Mouse (Mus musculus): ENCODE results near the gene Slc25a40. TPM values are rescaled to one million over a fixed set of nuclear protein-coding genes. Genes with fewer than 3 reads are reported as not detected.

The Slc25a40 gene
- 18.8 TPM for polyA plus RNA-seq (2021)

GRCm38 (mm10) chr5:8422157-8422931, at the start of gene Slc25a40, which contains the start of gene Dbf4:
Gene Slc25a40, plus strand, starts transcription at chr5:8422850.
Gene Dbf4, minus strand, starts transcription at chr5:8422716.
- in situ Hi-C loops (cut with MboI; ENCODE audit: low pct_unique_long_range_greater_than_20kb), result no loop called here
- DNase-seq (ENCODE audit: low read depth, low spot score) (no peak), ATAC-seq (peak; percentile 93)
- no peak for TF ChIP-seq CTCF (IDR thresholded peaks at IDR 0.05)
- ChIA-PET CTCF (interaction anchor here (1.1 to 1.3 kb wide), 2 partner anchors 12 to 16 kb away, joined by 3 read pairs; no protein-coding TSS in a partner anchor), POLR2A (interaction anchor here (1.2 kb wide), 1 partner anchor 10 kb away, joined by 4 read pairs; no protein-coding TSS in a partner anchor)
- no peaks in the 10 kb centered on the region for H3K27me3 ChIP-seq

GRCm38 (mm10) chr5:8373415-8373814, 49.2 kb upstream of the Slc25a40 start:
- POLR2A ChIA-PET, result no interaction called here
- no peak for TF ChIP-seq CTCF (IDR thresholded peaks at IDR 0.05)
- H3K27me3 ChIP-seq, result peaks cover 23% of the 10 kb centered on the region
- ATAC-seq (no peak), DNase-seq (ENCODE audit: low read depth, low spot score) (no peak)
- CTCF ChIA-PET, result interaction anchor here (1.4 to 1.6 kb wide), 2 partner anchors 9 to 44 kb away, joined by 4 to 5 read pairs; no protein-coding TSS in a partner anchor
- in situ Hi-C loops (cut with MboI; ENCODE audit: low pct_unique_long_range_greater_than_20kb), result loop anchor here (5.0 kb wide), 1 partner anchor 39 kb away; no protein-coding TSS in a partner anchor

GRCm38 (mm10) chr5:8374297-8374906, 48.2 kb upstream of the Slc25a40 start:
- in situ Hi-C loops (cut with MboI; ENCODE audit: low pct_unique_long_range_greater_than_20kb), result loop anchor here (5.0 kb wide), 1 partner anchor 38 kb away; no protein-coding TSS in a partner anchor
- peaks cover 22% of the 10 kb centered on the region for H3K27me3 ChIP-seq
- ChIA-PET POLR2A (no interaction called here), CTCF (interaction anchor here (1.2 to 1.6 kb wide), 4 partner anchors 10 to 144 kb away, joined by 3 to 5 read pairs (median 4); no protein-coding TSS in a partner anchor)
- ATAC-seq (no peak), DNase-seq (ENCODE audit: low read depth, low spot score) (no peak)
- TF ChIP-seq CTCF (IDR thresholded peaks at IDR 0.05), result no peak

- ChIA-PET CTCF (interaction anchor here (0.9 to 1.9 kb wide), 5 partner anchors 15 to 426 kb away, joined by 3 to 5 read pairs (median 4); no protein-coding TSS in a partner anchor), POLR2A (no interaction called here)
- ATAC-seq, result no peak
- in situ Hi-C loops (cut with MboI; ENCODE audit: low pct_unique_long_range_greater_than_20kb), result no loop called here
- no peak for TF ChIP-seq CTCF (IDR thresholded peaks at IDR 0.05)
- no peak for DNase-seq (ENCODE audit: low read depth, low spot score)
- peaks cover 3% of the 10 kb centered on the region for H3K27me3 ChIP-seq
These were observed 28.6 kb upstream of the Slc25a40 start for GRCm38 (mm10) chr5:8393891-8394583.

- in situ Hi-C loops (cut with MboI; ENCODE audit: low pct_unique_long_range_greater_than_20kb), result no loop called here
- H3K27me3 ChIP-seq, result peaks cover 3% of the 10 kb centered on the region
- no peak for DNase-seq (ENCODE audit: low read depth, low spot score)
- POLR2A ChIA-PET, result no interaction called here
- CTCF ChIA-PET, result no interaction called here
- no peak for TF ChIP-seq CTCF (IDR thresholded peaks at IDR 0.05)
- ATAC-seq, result no peak
These were observed 24.9 kb upstream of the Slc25a40 start for GRCm38 (mm10) chr5:8397587-8398249.

- peak; percentile 40 for TF ChIP-seq CTCF (IDR thresholded peaks at IDR 0.05)
- in situ Hi-C loops (cut with MboI; ENCODE audit: low pct_unique_long_range_greater_than_20kb), result loop anchor here (10.0 kb wide), 2 partner anchors 244 to 436 kb away; no protein-coding TSS in a partner anchor
- ChIA-PET CTCF (interaction anchor here (0.8 to 2.4 kb wide), 9 partner anchors 9 to 647 kb away, joined by 3 to 11 read pairs (median 5); partner anchors contain the start of gene Adam22), POLR2A (no interaction called here)
- H3K27me3 ChIP-seq, result no peaks in the 10 kb centered on the region
- DNase-seq (ENCODE audit: low read depth, low spot score), result no peak
- ATAC-seq, result no peak
These were observed 13.9 kb upstream of the Slc25a40 start for GRCm38 (mm10) chr5:8408746-8409145.

- ATAC-seq, result peak; percentile 66
- ChIA-PET CTCF (interaction anchor here (0.7 to 1.4 kb wide), 5 partner anchors 8 to 54 kb away, joined by 3 to 5 read pairs (median 4); no protein-coding TSS in a partner anchor), POLR2A (no interaction called here)
- no peak for DNase-seq (ENCODE audit: low read depth, low spot score)
- in situ Hi-C loops (cut with MboI; ENCODE audit: low pct_unique_long_range_greater_than_20kb), result no loop called here
- TF ChIP-seq CTCF (IDR thresholded peaks at IDR 0.05), result no peak
- no peaks in the 10 kb centered on the region for H3K27me3 ChIP-seq
These were observed 5.8 kb upstream of the Slc25a40 start for GRCm38 (mm10) chr5:8416683-8417413.

GRCm38 (mm10) chr5:8417443-8417842, 5.2 kb upstream of the Slc25a40 start:
- DNase-seq (ENCODE audit: low read depth, low spot score) (no peak), ATAC-seq (peak; percentile 9)
- ChIA-PET CTCF (interaction anchor here (0.7 to 1.4 kb wide), 6 partner anchors 9 to 695 kb away, joined by 3 to 5 read pairs (median 4); no protein-coding TSS in a partner anchor), POLR2A (no interaction called here)
- H3K27me3 ChIP-seq, result no peaks in the 10 kb centered on the region
- TF ChIP-seq CTCF (IDR thresholded peaks at IDR 0.05), result no peak
- in situ Hi-C loops (cut with MboI; ENCODE audit: low pct_unique_long_range_greater_than_20kb), result no loop called here

- no peak for TF ChIP-seq CTCF (IDR thresholded peaks at IDR 0.05)
- in situ Hi-C loops (cut with MboI; ENCODE audit: low pct_unique_long_range_greater_than_20kb), result no loop called here
- H3K27me3 ChIP-seq, result no peaks in the 10 kb centered on the region
- ATAC-seq, result no peak
- POLR2A ChIA-PET, result no interaction called here
- DNase-seq (ENCODE audit: low read depth, low spot score), result no peak
- CTCF ChIA-PET, result interaction anchor here (1.1 to 1.3 kb wide), 2 partner anchors 11 to 16 kb away, joined by 3 read pairs; no protein-coding TSS in a partner anchor
These were observed 1.2 kb upstream of the Slc25a40 start for GRCm38 (mm10) chr5:8421424-8421823.
